Mouse (Mus musculus) induced T-regulatory cell, adult 2 months (primary cell): ENCODE results near the gene Agk.

Source experiments
- DNase-seq: peaks from one replicate; pipeline ENCODE4 v3.0.0-alpha.2; 2012; ENCODE audit warnings: low read depth

Gene Agk

GRCm38 (mm10) chr6:40443281-40443928 lies 118.4 kb downstream of the Agk start:
- no peak for DNase-seq
